Mouse (Mus musculus): ENCODE results near the gene Slc29a3. TPM values are rescaled to one million over a fixed set of nuclear protein-coding genes. Genes with fewer than 3 reads are reported as not detected.

Gene Slc29a3
- total RNA-seq, 1 experiment from 2014 or later = 12.0 TPM

GRCm38 (mm10) chr10:60690960-60691359 is 61.6 kb downstream of the Slc29a3 start:
- no peak for ATAC-seq (ENCODE audit: extremely low read depth, insufficient number of reproducible peaks, low FRiP score, poor library complexity, severe bottlenecking)

GRCm38 (mm10) chr10:60689396-60689795 is 63.2 kb downstream of the Slc29a3 start:
- no peak for ATAC-seq (ENCODE audit: extremely low read depth, insufficient number of reproducible peaks, low FRiP score, poor library complexity, severe bottlenecking)

GRCm38 (mm10) chr10:60687011-60687776 is 65.4 kb downstream of the Slc29a3 start:
- ATAC-seq (ENCODE audit: extremely low read depth, insufficient number of reproducible peaks, low FRiP score, poor library complexity, severe bottlenecking) = no peak

GRCm38 (mm10) chr10:60686641-60686975 is 66.0 kb downstream of the Slc29a3 start:
- no peak for ATAC-seq (ENCODE audit: extremely low read depth, insufficient number of reproducible peaks, low FRiP score, poor library complexity, severe bottlenecking)

GRCm38 (mm10) chr10:60685764-60686640 is 66.6 kb downstream of the Slc29a3 start:
- no peak for ATAC-seq (ENCODE audit: extremely low read depth, insufficient number of reproducible peaks, low FRiP score, poor library complexity, severe bottlenecking)

- no peak for ATAC-seq (ENCODE audit: extremely low read depth, insufficient number of reproducible peaks, low FRiP score, poor library complexity, severe bottlenecking)
Measured at GRCm38 (mm10) chr10:60678926-60679325, 73.7 kb downstream of the Slc29a3 start.

GRCm38 (mm10) chr10:60677319-60677718 is 75.3 kb downstream of the Slc29a3 start:
- ATAC-seq (ENCODE audit: extremely low read depth, insufficient number of reproducible peaks, low FRiP score, poor library complexity, severe bottlenecking) = no peak

- ATAC-seq (ENCODE audit: extremely low read depth, insufficient number of reproducible peaks, low FRiP score, poor library complexity, severe bottlenecking) = no peak
Measured at GRCm38 (mm10) chr10:60670166-60670565, 82.4 kb downstream of the Slc29a3 start.

- ATAC-seq (ENCODE audit: extremely low read depth, insufficient number of reproducible peaks, low FRiP score, poor library complexity, severe bottlenecking) = no peak
Measured at GRCm38 (mm10) chr10:60668591-60668990, 84.0 kb downstream of the Slc29a3 start.

Other genes with a start within 250 kb of the Slc29a3 start
- 1.6 and 1.9 TPM in 2 replicates for gene Cdh23, start 56.3 kb downstream of the Slc29a3 start, total RNA-seq (2017)
- 0.12 TPM in 1 of 2 replicates, not detected in the other for gene Unc5b, start 78.8 kb upstream of the Slc29a3 start, total RNA-seq (2017)

Measured in neutrophil, adult 5-6 weeks (primary cell).